Mouse (Mus musculus): ENCODE results near the gene Fahd1.

The Fahd1 gene

DNA sequence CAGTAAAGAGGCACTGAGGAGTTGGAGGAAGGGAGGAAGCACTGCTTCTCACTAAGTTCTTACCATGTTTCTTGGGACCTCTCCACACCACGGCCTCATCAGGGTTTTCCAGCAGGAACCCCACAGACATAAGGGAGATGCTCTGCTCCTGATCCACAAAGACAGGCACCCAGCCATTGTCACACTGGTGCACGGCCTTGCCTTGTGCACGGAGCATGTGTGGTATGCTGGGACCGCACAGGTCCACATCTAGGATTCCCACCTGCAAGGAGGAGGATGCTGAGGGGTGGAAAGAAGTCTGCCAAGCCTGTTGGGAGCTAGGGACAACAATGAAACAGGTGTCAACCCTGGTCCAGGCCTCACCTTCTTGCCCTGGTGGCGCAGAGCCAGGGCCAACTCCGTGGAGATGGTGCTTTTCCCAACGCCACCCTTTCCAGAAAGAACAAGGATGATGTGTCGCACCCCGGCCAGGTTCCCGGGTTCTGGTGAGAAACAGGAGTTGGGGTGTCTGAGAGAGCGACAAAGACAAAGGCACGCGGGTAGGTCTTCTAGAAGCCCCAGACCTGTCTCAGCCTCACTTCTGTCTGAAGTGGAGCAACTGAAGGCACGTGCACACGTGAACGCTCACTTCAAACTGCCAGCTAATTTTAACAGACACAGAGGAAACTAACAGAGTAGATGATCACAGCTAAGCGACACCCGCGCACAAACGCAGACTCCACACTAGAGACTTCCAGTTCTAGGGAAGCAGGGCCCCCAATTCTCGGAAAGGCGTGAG lies 35.4 kb upstream of the Fahd1 start:
- no peak for DNase-seq (ENCODE audit: low read depth, low spot score)

DNA sequence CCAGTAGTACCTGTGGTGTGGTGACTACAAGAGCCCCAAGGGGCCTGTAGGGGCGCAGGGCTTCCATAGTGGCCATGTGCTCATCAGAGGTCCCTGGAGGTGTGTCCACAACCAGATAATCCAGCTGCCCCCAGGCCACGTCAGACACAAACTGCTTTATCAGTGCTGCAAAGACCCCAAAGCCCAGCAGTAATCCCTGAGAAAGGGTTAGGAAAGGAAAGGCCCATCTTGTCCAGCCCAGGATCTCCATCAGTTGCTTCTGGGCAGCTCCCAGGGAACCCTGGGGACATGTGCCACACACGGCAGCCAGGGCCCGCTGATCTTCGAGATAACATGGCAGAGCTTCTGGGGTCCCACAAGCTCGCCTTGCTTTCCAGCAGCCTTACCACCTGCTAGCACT lies 34.2 kb upstream of the Fahd1 start:
- no peak for DNase-seq (ENCODE audit: low read depth, low spot score)

GRCm38 (mm10) chr17:24881738-24882440 lies 31.7 kb upstream of the Fahd1 start:
- no peak for DNase-seq (ENCODE audit: low read depth, low spot score)

- no peak for DNase-seq (ENCODE audit: low read depth, low spot score)
Measured at GRCm38 (mm10) chr17:24878531-24878930, 28.4 kb upstream of the Fahd1 start.

GRCm38 (mm10) chr17:24878117-24878397 lies 27.9 kb upstream of the Fahd1 start:
- no peak for DNase-seq (ENCODE audit: low read depth, low spot score)

DNA sequence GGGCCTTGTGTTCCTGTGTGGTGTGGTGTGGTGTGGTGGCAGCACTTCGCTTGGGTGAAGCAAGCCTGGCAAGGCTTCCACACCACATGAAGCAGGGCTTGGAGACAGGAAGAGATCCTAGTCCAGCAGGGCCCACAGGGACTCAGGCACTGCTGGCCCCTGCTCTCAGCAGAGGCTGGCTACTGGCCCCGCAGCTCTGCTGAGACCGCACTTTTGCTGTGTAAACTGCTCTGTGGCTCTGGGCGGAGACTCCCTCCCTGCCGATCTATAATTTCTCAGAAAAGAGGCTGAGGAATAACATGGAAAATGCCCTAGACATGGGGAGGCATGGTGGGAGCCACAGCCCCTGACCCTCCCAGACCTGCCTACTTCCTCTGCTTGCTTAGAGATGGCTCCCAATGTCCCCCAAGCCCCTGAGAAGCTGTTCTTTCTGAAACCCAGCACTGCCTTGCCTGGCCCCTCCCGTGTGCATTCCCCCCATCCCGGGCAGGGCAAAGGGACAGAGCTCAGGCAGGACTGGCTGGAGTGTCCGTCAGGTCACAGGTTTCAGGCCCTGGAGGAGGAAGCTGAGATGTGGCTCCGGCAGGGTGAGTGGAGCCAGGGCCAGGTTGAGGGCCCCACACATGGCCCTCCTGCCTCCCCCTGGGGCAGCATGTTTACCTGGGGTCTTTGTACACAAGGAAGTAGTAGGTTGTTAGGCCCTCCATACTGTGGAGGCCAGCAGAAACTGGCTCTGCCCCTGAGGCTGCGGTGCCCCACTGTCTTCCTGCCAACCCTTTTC lies 27.4 kb upstream of the Fahd1 start:
- DNase-seq (ENCODE audit: low read depth, low spot score), result no peak

DNA sequence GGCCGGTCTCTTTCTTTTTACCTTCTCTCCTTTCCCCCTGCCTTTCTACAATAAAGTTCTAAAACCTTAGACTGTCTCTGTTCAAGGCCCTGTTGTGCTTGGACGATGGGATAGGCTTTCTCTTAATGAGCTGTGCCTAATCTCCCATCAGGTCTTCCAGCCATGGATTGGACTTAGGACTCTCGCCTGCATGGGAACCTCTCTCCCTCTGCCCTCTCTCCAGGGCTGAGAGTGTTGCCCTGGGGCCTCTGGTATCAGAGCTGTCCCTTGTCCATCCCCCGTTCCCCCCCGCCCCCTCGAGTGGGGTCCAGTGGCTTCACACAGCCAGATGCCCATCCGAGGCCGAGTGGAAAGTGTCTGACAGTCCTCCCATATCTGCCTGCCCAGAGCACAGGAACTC lies 24.8 kb upstream of the Fahd1 start:
- no peak for DNase-seq (ENCODE audit: low read depth, low spot score)

DNA sequence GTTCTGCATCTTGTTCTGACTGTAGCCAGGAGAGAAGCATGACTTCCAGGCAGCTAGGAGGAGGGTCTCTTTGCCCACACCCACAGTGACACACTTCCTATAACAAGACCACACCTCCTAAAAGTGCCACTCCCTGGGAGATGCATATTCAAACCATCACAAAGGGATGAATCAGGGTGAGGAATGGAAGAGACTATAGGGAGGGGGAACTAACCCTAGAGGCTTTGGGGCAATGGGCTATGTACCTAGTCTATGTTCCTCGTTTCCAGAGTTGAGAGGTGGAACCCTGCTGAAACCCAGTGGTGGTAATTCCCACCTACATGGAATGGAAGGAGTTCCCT lies 24.2 kb upstream of the Fahd1 start:
- DNase-seq (ENCODE audit: low read depth, low spot score), result no peak

DNA sequence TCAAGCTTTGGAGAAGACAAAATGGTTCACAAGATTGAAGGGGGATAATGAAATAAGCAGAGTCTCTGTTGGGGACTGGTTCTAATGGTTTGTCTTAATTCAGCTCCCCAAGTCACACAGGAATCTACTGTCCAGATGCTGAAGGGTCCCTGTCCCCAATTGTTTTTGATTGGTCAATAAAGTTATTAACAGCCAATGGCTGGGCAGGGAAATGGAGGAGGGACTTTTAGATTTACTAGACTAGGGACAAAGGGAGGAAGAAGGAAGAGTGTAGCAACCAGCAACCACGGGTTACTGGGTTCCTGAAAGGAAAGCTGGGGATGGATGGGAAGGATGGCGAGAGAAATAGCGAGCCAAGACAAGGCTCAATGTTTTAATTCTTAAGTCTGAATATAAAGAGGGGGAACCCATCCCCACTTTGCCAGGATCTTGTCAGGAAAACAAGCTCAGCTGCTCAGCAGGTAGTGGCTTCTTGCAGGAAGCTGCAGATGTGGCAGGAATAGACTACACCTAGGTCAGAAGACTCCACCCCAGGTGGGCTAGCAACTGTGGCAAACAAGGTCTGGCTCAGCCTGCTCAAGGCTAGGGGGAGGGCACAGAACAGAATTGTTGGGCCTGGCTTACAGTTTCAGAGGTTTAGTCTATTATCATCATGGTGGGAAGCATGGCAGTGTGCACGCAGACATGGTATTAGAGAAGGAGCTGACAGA lies 23.7 kb upstream of the Fahd1 start:
- no peak for DNase-seq (ENCODE audit: low read depth, low spot score)

GRCm38 (mm10) chr17:24867914-24868313 lies 17.8 kb upstream of the Fahd1 start:
- DNase-seq (ENCODE audit: low read depth, low spot score), result no peak

- no peak for DNase-seq (ENCODE audit: low read depth, low spot score)
Measured at GRCm38 (mm10) chr17:24865776-24866175, 15.6 kb upstream of the Fahd1 start, which contains the start of gene Igfals. TSS of gene Igfals (plus strand) at chr17:24865997.

GRCm38 (mm10) chr17:24861785-24862184 lies 11.6 kb upstream of the Fahd1 start:
- no peak for DNase-seq (ENCODE audit: low read depth, low spot score)

DNA sequence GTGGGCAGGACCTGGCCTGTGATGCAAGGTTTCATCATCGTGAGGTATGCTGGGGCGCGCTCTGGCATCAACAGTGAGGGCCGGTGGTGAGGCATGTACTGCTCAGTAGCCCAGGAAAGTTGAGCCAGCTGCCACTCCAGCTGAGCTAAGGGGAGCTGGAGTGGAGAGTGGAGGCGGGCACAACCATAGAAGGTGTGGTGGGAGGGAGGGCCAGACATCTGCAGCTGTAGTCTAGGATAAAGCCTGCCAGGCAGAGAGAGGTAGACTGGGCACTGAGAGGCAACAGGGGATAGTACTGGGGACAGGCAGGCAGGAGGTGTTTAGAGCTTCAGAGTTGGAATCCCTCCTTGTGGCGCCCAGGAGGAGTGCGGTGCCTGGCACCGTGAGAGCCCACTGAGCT lies 9.9 kb upstream of the Fahd1 start:
- no peak for DNase-seq (ENCODE audit: low read depth, low spot score)

GRCm38 (mm10) chr17:24858967-24859366 lies 8.8 kb upstream of the Fahd1 start:
- DNase-seq (ENCODE audit: low read depth, low spot score), result no peak

DNA sequence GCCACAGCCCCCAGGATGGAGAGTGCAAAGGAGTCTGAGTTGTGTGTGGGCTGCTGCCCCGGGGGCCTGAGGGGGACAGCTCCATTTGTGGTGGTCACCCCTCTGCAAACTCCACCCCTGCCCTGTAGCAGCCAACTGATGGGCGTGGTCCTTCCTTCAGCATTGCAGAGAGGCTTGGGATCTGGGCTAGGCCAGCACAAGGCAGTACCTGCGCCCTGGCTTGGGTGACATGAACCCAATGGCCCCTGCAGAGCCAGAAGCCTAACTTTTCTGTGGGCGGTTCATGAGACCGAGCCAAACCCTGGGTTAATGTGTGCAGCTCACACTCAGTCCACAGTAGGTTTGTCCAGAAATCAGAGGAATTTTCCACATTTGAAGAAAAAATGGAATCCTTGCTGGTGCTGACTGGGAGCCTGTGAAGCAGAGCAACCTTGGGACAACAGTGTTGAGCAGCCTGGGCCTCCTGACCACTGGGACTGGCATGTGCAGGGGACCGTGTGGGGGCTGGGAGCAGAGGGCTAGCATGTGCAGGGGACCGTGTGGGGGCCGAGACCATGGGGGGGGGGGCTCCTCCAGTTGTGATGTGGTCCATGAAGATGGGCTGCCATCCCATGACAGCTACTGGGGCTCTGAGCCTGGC lies 7.8 kb upstream of the Fahd1 start:
- DNase-seq (ENCODE audit: low read depth, low spot score), result no peak

DNA sequence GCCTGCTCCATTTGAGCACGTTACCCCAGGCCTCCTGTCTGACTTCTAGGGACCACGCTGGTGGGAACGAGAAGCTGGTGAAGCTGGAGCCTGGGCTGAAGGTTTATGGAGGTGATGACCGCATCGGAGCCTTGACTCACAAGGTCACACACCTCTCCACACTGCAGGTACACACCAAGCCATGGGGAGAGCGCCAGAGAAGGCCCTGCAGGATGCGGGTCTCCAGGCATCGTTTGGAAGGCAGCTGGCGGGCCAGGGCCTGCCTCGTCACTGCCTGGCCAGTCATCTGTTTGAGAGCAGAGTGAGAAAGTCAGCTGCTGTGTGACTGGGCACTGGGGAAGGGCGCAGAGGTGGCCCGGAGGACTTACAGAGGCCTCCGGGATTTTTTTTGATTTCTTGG lies 6.4 kb upstream of the Fahd1 start:
- no peak for DNase-seq (ENCODE audit: low read depth, low spot score)

DNA sequence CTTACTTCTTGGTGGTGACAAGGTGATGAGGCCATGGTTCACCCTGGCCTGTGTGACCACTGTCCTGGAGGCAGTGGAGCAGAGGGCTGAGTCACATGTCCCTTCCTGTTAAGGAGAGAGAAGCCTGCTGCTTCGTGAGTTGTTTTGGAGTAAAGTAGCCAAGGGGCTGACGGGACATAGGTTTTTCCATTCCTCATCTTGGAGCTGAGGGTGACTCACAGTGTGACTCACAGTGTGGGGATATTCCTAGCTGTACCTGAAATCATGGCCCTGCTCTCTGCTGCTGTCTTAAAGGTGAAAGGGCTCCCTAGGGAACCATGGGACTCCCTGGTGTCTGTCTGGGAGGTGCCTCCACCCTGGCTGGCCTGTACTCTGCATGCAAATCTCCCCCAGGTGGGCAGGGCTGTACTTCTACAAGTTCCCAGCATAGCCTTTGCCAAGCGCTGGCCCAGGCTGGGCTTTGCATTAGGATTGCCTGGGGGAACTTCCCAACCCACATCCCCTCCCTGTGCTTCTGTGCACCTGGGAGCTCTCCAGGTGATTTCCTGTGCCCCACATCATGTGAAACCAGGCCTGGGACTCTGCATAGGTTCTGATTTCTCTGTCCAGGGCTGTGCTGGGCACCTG lies 5.8 kb upstream of the Fahd1 start:
- no peak for DNase-seq (ENCODE audit: low read depth, low spot score)

- DNase-seq (ENCODE audit: low read depth, low spot score), result no peak
Measured at GRCm38 (mm10) chr17:24851381-24852125, 1.4 kb upstream of the Fahd1 start.

DNA sequence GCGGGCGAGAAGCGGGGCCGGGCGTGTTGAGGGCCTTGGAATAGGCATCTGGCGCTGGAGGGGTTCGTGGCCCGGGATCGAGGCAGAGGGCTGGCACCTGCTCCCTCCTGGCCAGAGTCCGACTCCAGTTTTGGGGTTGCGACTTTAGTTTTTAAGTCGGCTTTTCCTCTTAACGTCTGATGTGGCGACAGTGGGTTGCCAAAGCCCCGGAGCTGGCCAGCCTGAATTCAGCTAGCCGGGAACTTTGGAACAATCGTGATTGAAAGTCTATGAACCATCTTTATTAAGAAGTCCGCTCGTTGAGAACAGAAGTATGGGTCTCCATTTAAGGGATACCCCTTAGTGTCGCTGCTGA lies 586 bp upstream of the Fahd1 start:
- DNase-seq (ENCODE audit: low read depth, low spot score), result no peak

- no peak for DNase-seq (ENCODE audit: low read depth, low spot score)
Measured at GRCm38 (mm10) chr17:24849733-24850064, 465 bp downstream of the Fahd1 start.

DNA sequence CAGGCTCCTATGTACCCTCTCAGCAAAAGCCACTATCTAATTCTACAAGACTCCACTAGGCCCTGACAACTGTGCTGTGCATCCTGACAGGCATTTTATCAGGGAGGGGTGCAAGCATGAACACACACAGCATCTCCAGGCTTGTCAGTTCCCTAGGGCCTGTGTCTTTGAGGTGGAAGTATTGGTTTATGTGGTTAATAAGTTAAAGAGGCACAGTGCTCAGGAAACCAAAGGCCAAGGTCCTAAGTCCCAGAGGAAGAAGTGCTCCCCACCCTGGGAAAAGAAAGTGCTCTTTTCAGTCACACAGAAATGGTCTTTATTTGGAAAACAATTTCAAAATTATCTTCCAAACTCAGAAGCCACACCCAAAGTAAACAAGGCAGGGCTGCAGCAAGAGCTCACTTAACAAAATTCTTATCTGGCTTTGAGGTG lies 1.5 kb downstream of the Fahd1 start:
- no peak for DNase-seq (ENCODE audit: low read depth, low spot score)

Measured in retina, adult 2 months (tissue).